Mouse (Mus musculus): ENCODE measurements around the gene Ogfrl1.
"Not testable (repeated sequence)": the region's sequence is repeated elsewhere in the genome, so short reads cannot be mapped to it uniquely, and the experiment has no call there.

The Ogfrl1 gene

DNA sequence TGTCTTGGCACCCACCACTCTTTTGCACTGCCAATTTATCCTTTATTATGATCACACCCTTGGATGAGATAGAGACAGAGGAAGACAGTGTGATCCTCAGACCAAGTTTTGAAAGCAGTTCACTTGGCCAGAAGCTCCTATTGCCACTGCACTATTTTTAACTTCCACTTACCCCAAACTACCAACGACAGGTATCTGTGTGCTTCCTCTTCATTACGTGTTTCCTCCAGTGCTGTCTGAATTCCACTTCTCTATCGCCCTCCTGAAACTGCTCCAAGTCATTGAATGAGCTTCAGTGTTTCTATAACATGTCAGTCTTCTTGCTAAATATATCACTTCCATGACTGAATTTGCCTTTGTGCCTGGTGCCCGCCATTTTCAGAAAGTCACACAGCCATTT is at the start of gene Ogfrl1:
Ogfrl1 (minus strand) TSS at position 150 of the 400 bp plus-strand sequence.
- DNase-seq: no peak

DNA sequence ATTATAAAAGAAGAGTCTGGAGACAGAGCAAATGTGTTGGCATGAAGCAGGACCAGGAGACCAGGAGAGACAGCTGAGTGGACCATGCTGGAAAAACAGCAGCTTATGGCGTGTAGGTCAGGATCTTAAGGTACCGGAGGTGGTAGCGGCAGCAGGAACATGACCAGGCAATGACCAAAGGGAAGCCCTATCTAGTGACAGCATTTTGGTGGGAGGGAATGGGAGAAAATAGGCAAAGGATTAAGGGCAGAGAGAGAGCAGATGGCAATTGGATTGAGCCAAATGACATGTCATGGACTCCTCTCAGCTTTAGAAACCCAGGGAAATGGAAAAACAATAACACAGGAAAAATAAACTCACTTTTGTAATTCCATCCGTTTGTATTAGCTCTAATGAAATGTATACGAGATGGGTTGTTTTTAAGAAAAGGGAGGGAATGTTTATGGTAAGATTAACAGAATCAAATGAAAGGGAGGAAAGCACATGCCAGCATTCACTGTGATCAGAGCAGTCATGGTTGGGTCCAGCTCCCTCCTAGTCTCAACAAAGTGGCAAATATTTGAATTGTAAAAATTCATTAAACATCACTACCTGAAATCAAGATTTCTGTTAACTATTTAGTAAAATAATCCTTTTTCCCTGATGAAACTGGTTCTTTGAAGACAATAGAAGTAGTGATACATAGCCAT is 48.3 kb upstream of the Ogfrl1 start:
- no peak for DNase-seq

DNA sequence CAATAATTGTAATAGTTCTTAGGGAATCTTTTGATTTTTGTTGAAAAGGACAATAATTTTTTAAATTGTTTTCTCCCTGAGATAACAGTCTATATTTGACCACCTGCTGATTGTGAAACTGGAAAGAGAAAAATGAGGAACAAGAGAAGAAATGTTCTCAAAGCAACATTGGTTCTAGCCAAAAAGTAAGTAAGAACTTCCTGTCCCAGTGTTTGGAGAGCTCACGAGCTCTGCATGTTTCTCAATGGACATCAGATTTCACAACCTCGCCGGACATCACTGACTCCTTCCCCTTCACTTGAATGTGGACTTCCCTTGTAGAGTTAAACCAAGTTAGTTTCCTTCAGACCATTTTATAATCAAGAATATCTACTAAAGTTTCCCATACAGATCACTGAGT is 36.0 kb upstream of the Ogfrl1 start:
- DNase-seq: no peak

DNA sequence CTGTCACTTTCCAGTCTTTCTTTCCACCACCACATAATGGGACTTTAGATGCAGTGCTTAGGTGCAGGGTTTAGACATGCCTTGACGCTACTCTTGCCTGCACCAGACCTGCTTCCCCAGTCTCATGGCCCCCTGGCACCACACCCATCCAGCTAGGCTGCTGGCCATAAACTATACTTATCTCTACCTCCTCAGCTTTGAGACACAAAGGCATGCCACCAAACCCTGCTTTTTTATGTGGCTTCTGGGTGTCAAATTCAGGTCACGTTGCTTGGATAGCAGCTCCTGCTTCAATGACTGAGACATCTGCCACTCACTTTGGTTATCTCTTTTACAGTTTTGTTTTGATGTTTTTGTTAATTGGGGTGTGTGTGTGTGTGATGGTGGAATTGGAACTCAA is 28.9 kb upstream of the Ogfrl1 start:
- no peak for DNase-seq

DNA sequence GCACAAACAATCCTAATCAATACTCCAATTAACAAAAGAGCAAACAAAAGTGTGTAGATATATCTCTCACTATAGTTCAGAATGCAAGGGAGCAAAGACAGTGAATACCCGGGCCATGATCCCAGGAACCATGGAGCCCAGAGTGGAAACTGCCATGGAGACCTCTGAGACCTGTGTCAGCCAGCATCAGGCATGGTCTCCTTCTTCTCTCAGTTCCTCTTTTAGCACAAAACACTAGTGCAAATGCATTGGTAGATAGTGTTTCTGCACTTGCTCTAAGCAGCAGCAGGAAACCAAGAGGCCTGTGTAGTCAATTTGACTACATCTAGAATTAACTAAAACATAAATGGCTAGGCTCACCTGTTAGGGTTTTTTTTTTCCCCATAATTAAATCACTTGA is 21.4 kb upstream of the Ogfrl1 start:
- DNase-seq: no peak

DNA sequence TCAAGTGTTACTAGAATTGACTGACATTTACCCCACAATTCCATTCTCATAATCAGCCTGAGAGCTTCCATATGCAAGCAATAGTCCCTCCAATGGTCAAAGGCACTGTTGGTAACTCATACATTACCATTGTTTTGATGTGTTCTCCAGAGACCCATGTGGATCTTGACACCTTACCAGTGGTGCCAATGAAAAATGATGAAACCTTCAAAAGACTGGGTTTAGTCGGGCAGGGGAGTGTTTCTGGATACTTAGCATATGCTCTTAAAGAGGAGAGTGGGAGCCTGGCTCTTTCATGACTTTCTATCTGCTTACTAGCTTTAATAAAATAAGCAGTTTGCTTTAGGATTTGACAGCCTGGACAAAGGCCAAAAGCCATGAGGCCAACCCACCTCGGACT is 20.5 kb upstream of the Ogfrl1 start:
- DNase-seq: no peak

DNA sequence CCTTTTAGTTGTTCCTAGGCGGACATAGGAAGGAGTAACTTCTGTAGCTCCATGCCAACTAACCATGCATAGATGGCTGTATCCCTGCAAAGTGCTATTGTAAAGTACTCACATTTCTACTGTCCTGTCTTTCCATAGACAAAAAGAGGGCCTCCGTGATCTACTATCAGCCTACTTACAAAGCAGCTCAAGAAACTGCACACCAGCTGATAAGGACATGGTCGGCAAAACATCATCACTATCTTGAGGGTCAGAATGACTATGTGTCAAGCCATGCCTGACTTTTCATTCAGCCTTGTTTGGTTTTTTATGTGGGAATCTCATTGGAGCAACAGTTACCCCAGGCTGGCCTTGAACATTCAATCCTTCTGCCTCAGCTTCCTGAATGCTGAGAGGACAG is 20.0 kb upstream of the Ogfrl1 start:
- no peak for DNase-seq

DNA sequence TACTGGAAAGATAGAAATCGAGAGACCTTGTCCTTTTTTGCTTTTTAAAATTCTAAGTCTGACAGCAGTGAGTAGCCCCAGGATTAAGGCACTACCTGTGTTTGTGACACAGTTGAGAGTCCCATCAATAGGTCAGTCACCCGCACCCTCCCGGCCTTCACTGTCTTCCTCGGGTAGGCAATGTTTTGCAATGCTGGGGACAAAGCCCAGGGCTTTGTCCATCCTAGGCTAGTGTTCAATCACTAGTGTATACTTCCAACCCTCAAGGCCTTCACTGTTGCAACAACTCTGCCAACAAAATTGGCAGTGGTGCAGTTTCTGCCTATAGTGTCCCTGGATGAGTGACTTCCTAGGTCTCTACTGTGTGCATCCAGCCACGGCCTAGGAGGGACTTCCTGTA is 14.0 kb upstream of the Ogfrl1 start:
- DNase-seq: no peak

DNA sequence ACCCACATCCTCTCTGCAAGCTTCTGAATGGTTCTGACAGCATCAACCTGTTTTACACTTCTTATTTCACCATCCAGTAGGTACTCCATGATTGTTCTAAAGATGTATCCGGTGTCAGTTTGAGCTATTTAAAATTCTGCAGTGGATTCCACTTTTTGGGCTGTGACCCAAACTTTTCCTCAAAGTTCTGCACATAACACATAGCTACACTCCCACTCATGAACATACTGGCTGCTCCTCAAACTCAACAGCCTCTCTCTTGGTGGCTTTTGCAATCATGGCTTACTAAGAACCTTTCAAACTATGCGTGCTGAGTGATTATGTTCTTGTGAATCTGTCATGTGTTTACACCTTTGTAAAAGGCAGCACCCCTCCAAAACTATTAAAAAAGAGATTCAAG is 12.4 kb upstream of the Ogfrl1 start:
- DNase-seq: no peak

DNA sequence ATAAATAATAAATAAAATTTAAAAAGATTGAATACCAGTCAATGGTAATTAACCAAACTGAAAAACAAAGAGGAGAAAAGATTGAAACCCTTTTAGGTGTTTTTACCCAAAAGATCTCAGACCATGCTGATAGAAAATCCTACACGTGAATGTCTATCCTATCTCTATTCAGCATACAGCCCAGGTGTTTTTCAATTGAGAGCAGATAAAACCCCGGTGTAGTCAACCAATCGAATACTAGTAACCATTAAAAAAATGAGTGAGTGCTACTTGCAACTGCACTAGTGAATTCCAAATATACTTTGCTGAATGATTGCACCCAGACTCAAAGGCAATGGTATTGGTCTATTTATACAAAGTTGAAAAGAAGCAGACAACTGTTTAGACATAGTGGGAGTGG is 4.8 kb upstream of the Ogfrl1 start:
- DNase-seq: no peak

DNA sequence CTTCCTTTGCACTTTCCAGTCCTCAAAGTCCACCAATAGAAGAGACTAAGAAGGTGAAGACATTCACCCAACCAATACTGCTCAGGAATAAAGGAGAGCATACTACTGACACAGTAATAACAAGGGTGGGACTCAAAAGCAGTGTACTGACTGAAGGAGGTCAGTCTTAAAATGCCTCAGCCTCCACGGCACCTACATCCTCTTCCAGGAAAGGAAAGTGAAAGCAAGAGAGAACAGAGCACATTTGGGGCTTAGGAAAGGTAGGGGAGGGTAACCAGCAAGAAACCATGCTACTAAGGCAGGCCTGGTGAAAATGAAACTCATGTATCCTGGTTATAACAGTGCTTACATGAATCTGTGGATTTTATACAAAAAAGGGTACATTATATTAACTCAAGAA is 2.0 kb upstream of the Ogfrl1 start:
- DNase-seq: no peak

DNA sequence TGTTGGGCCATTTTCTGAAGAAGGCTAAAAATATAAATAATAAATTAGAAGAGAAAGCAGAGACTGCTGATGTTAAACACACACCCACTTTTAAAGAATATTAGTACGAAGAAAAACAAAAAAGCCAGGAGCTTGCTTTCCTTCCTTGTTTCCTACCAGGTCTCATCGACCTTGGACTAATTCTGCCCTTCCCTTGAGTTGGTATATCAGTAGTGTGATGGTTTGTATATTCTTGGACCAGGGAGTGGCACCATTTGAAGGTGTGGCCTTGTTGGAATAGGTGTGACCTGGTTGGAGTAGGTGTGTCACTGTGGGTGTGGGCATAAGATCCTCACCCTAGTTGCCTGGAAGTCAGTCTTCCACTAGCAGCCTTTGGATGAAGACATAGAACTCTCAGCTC is 3.2 kb downstream of the Ogfrl1 start:
- not testable (repeated sequence) for DNase-seq

DNA sequence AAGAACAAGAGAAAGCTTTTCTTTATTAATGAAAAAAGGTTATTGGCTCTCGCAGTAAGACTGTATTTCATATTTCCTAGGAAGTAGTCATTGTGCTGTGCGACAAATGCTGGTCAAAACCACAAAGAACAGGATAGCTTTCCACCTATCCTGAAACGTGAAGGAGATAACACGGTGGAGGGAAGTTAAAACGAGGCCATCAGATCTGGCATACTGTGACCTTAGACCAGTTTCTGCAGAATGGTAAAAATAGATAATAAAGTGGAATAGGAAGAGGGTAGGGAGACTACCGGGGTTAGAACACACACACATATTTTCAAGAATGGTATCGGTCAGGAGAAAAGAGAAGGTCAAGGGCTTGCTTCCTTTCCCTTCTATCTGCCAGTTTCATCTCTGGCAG is 5.8 kb downstream of the Ogfrl1 start:
- DNase-seq: no peak

DNA sequence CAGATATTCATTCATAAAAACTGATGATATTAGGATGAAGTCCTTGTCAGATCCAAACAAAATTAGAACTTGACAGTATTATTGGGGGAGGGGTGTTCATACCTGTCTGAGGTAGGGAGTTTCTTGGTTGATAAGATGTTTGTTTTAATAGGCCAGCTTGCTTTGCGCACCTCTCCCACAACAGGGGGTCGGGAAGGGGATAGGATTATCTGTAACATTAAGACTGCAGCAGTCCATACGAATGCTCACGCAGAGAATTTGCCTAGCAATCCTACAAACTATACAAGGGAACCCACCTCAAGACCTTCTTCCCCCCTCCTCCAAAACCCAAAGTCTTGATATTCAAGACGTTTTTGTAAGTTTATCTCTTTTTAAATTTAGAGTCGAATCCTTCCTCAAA is 13.2 kb downstream of the Ogfrl1 start:
- no peak for DNase-seq

DNA sequence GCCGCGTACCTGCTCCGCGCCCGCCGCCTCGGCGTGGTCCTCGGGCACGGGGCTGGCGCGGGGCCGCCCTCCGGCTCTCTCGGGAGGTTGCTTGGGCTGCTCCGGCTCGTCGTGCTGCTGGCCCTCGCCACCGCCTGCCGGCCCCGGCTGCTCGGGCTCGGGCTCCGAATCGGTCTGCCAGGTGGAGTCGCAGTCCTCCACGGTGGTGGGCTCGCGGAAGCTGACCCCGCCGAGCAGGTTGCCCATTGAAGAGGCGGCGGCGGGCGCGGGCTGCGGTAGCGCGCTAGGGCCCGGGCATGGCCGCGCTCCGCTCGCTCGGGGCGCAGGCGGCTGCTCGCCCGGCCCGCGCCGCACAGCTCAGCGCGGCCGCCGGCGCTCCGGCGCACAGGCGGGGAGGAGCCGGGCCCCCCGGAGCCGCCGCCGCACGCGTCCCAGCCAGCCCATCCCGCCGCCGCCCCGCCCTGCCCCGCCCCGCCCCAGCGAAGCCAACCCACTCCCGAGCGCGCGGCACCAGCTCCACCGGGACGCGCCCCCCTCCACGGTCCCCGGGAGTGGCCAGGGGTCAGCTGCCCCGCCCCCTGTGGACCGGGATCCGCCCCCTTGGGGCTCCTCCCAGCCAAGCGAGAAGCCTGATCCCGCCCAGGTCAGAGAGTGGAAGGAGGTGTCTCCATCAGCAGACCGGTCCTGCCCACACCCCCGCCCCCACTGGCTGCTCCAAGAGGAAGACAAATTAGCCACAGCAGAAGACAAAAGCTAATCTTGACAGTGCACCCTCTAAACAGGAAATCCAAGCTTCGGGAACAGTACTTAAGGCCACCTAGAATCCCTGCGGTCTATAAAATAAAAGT is 14.5 kb downstream of the Ogfrl1 start:
- DNase-seq: peak; percentile 99

DNA sequence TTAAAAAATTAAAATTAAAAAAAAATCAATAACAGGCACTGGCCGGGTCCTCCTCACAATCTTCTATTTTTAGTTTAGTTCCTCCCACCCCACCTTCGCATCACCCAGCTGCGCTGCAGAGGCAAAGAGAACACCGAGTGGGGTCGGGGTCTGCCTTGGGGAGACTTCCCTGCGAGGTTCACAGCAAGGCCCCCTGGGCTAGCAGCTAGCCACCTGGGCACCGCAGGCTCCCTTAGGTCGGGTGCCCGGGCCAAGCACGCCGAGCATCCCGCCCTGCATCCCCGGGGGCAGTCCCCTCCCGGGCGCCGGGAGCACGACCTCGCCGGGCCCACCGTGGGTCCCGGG is 15.1 kb downstream of the Ogfrl1 start:
- no peak for DNase-seq

DNA sequence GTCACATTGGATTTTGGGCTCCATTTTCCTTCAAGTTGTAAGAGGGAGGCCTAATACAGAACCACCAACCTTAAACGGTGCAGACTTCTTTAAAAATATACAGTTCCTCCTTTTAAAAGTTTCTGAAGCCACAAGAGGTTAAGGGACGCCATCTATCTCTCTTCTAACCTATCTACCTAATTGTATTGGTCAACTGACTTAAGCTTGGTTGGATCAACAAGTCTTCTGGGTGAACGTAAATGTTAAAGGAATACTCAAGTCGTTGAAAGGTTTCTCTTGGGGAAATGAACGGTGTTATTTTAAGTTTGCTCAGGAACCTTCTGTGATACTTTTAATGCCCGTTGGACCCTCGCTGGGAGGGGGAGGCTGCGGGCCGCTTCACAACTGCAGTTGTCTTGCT is 15.5 kb downstream of the Ogfrl1 start:
- DNase-seq: no peak

DNA sequence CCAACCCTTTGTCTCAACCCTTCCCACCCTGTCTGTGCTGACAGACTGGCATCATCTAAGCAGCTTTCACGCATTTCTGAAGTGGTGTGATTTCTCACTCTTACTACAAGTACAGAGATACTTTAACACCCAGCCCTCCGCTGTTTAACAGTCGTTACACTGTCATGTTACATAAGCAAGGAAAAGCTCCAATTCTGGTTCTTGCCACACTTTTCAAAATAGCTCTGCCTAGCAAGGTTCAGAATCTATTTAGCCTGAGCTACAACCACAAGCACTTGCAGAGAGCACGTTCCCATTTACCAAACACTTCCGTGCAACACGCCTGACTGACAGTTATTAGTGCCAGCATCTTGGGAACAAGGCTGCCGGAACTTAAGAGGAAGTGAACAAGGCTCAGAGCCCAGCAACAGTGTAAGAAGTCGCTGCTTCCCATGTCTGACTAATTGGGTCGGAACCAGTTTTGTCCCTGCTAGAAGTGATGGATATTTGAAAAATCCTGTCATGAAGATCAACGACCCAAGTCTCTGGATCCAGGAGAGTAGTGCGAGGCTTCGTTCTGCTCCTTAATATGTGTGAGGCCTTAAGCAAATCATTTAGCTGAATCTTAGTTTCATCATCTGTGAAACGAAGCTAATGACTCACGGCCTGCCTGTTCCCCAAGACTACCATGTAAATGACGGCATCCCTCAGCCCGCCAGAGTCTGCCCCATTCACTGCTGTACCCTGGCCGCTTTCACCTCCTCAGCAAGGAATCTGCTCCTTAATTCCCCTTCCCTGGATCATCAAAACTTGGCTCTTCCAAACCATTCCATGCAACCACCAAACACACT is 17.4 kb downstream of the Ogfrl1 start:
- peak; percentile 21 to 27 for DNase-seq

DNA sequence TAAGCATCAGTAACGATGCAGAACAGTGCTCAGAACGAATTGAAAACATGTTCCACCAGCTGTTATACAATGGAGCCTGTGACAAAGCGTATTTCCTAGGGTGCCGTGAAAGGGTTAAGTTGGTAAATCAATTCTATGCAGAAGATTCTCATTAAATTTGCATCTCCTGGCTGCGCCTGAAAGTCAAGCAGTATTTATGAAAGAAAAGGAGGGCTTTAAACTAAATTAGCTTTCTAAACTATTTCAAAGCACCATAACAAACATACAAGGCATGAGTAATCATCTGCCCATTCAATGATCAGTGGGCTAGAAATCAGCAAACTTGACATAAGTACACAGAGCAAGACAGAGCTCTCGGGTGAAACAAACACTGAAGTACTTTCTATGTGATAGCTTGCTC is 18.3 kb downstream of the Ogfrl1 start:
- no peak for DNase-seq

DNA sequence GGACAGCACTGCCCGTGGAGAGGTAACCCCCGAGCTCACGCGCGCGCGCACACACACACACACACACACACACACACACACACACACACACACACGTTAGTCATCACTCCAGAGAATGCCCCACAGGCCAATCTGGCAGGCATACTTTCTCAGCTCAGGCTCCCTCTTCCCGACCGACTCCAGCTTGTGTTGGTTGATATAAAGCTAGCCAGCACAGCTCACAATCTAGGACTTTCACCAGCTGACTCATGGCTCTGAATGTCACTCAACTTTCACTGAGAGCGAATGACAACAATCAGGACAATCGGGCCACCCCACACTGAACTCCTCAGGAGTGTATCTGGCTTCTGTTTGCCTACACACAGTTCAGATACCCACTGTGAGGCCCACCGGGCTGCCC is 20.0 kb downstream of the Ogfrl1 start:
- no peak for DNase-seq

DNA sequence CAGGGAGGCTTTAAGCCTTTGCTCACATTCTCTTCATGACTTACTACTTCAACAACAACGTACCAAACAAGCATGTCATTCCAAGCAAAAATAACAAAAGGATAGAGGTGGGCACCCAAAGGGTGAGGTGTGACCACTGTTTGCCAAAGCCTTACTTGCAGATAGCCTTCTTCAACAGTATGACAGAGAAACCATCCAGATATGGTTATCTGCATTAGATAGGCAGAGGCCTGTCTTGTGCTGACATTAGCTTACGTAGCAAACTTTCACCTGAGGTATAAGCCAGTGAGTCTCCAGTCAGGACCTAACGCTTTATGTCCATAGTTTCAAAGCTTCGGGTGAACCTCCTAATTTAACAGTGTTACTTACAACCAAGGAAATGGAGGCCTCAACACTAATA is 23.4 kb downstream of the Ogfrl1 start:
- DNase-seq: no peak

DNA sequence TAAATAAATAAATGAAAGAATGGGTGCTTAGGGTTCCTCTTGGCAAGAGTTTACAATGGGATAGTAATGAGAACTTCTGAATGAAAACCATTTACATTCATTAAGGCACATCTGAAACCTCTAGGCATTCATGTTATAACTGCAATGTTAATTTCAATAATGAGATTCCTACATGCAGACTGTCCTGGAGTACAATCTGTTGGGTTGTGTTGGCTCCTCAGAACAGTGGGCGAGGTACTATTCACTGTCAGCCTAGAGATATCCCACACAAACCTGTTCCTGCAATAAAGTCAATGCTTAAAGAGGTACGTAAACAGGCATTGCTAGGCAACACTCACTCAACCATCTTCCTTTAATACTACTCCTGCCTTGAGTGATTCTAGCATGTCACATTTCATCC is 32.0 kb downstream of the Ogfrl1 start:
- no peak for DNase-seq

DNA sequence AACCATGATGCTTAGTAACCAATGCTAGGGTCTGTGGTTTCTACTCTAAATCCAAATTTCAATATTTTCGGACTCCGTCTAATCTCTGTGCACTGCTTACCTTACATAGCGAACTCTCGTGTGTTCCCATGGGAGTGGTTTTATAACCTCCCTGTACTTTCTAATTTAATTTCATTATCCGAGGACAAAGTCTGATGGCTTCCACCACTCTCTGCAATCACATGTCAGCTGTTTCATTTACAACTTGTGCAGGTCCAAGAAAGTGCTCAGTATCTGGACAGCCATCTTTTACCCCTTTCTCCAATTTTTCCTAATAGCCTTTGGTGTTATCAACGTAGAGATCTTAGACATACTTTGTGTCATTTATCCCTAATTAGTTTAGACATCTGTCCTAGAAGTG is 44.7 kb downstream of the Ogfrl1 start:
- DNase-seq: no peak

DNA sequence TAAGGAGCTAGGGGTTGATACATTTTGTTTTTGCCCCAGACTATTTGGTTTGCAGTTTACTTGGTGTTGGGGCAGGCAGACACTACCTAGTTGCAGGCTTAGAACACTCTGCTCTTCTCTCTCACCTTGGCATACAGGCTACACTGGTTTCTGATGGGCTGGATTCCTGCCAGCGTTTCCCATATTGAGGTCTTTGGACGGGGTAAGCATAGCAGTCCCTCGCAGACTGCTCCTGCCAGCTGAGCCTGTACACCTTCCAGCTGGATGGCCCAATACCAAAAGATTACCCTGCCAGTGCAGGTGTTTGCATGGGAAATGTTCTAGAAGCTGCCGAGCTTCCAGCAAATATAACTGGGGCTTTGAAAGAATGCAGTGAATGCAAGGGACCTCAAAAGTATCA is 45.8 kb downstream of the Ogfrl1 start:
- DNase-seq: no peak
